Mouse (Mus musculus) heart, embryonic 11.5 days (tissue): Measurements from ENCODE around the gene Asap2. TPM values are rescaled to one million over a fixed set of nuclear protein-coding genes. Genes with fewer than 3 reads are reported as not detected.

ENCODE experiments used
- ATAC-seq: fragments of 200-750 bp; cut with Nextera tagmentation; replicated peaks from 2 replicates; pipeline ENCODE4 v1.8.0; 2017; ENCODE audit warnings: moderate library complexity; ENCODE audit not compliant: insufficient number of reproducible peaks, low FRiP score, low TSS enrichment
- H3K27ac ChIP-seq: fragments of 300-500 bp; sonication (generic); 2 replicates; pipeline ENCODE4 v1.5.1; 2014; ENCODE audit warnings: mild to moderate bottlenecking, low read depth, low read length
- H3K27me3 ChIP-seq: fragments of 300-500 bp; sonication (generic); 2 replicates; pipeline ENCODE4 v1.6.1; 2014; ENCODE audit warnings: mild to moderate bottlenecking, low read length, mixed read lengths; ENCODE audit not compliant: control insufficient read depth, insufficient read depth
- H3K36me3 ChIP-seq: fragments of 300-500 bp; sonication (generic); 2 replicates; pipeline ENCODE4 v1.6.1; 2014; ENCODE audit warnings: mild to moderate bottlenecking, low read length, moderate library complexity, mixed read lengths; ENCODE audit not compliant: control insufficient read depth, insufficient read depth
- H3K4me1 ChIP-seq: fragments of 300-500 bp; sonication (generic); 2 replicates; pipeline ENCODE4 v1.6.1; 2014; ENCODE audit warnings: low read length; ENCODE audit not compliant: control insufficient read depth, insufficient read depth
- H3K4me2 ChIP-seq: fragments of 300-500 bp; sonication (generic); 2 replicates; pipeline ENCODE4 v1.6.1; 2014; ENCODE audit warnings: mild to moderate bottlenecking, moderate library complexity
- H3K4me3 ChIP-seq: fragments of 300-500 bp; sonication (generic); 2 replicates; pipeline ENCODE4 v1.5.1; 2014; ENCODE audit warnings: low read depth, low read length
- H3K9ac ChIP-seq: fragments of 300-500 bp; sonication (generic); 2 replicates; pipeline ENCODE4 v1.6.1; 2014; ENCODE audit warnings: mild to moderate bottlenecking, low read depth, low read length, moderate library complexity
- H3K9me3 ChIP-seq: fragments of 300-500 bp; sonication (generic); replicated peaks from 2 replicates; pipeline ENCODE4 v1.6.1; 2016; ENCODE audit warnings: low read length; ENCODE audit not compliant: control insufficient read depth
- WGBS: fragments of 180-500 bp; shearing (Covaris S2); extraction: QIAGEN DNeasy Blood & Tissue Kit; methylation state at CpG from one replicate; pipeline ENCODE4 v1.1.7; 2014; ENCODE audit not compliant: insufficient replicate concordance; 5-methylcytosine and 5-hydroxymethylcytosine counted together
- polyA plus RNA-seq: library from polyadenylated mRNA; unstranded; fragments of >200 nt; fragmentation: Nextera tagmentation; extraction: Ambion mirVana; gene quantifications from 2 replicates; pipeline ENCODE4 v1.2.1, GENCODE M21; 2014

Gene Asap2
- polyA plus RNA-seq, 1 experiment from 2014 or later, result 8.3 TPM

GRCm38 (mm10) chr12:21166884-21167575 is 176.8 kb downstream of the Asap2 start:
- 21% methylated on average over 6 of the region's 6 CpGs for WGBS
- Histone ChIP-seq H3K27me3 (no peaks in the 10 kb centered on the region), H3K4me3 (no peak overlapping the region), H3K9me3 (no peaks in the 10 kb centered on the region), H3K4me1 (peaks cover 40% of the 10 kb centered on the region), H3K9ac (no peak overlapping the region), H3K27ac (peak overlapping the region; percentile 57; the same call in 1 of the 2 replicates), H3K36me3 (peaks cover 3% of the 10 kb centered on the region; the same call in 1 of the 2 replicates), H3K4me2 (no peak overlapping the region)
- ATAC-seq, result no peak

GRCm38 (mm10) chr12:21167741-21168140 is 177.5 kb downstream of the Asap2 start:
- Histone ChIP-seq H3K4me2 (no peak overlapping the region), H3K27me3 (no peaks in the 10 kb centered on the region), H3K4me1 (peaks cover 41% of the 10 kb centered on the region), H3K36me3 (peaks cover 3% of the 10 kb centered on the region; the same call in 1 of the 2 replicates), H3K27ac (peak overlapping the region; percentile 57), H3K9ac (no peak overlapping the region; the same call in 1 of the 2 replicates), H3K9me3 (no peaks in the 10 kb centered on the region), H3K4me3 (no peak overlapping the region)
- 67% methylated on average over 4 of the region's 4 CpGs for WGBS
- ATAC-seq, result no peak

- Histone ChIP-seq H3K4me3 (no peak overlapping the region), H3K27me3 (no peaks in the 10 kb centered on the region), H3K4me2 (no peak overlapping the region), H3K9ac (no peak overlapping the region), H3K36me3 (peaks cover 3% of the 10 kb centered on the region; the same call in 1 of the 2 replicates), H3K27ac (peak overlapping the region; percentile 57), H3K9me3 (no peaks in the 10 kb centered on the region), H3K4me1 (peaks cover 41% of the 10 kb centered on the region)
- WGBS, result 60% methylated on average over 6 of the region's 6 CpGs
- ATAC-seq, result no peak
Observed at GRCm38 (mm10) chr12:21168149-21168548, 177.9 kb downstream of the Asap2 start.

GRCm38 (mm10) chr12:21171776-21172490 is 181.7 kb downstream of the Asap2 start:
- 77% methylated on average over 11 of the region's 11 CpGs for WGBS

GRCm38 (mm10) chr12:21173847-21174412 is 183.7 kb downstream of the Asap2 start:
- Histone ChIP-seq H3K36me3 (peaks cover 3% of the 10 kb centered on the region; the same call in 1 of the 2 replicates), H3K4me3 (no peak overlapping the region), H3K4me1 (peaks cover 15% of the 10 kb centered on the region), H3K9ac (no peak overlapping the region), H3K4me2 (no peak overlapping the region), H3K9me3 (no peaks in the 10 kb centered on the region), H3K27me3 (no peaks in the 10 kb centered on the region), H3K27ac (no peak overlapping the region)
- ATAC-seq, result no peak
- 82% methylated on average over 7 of the region's 7 CpGs for WGBS

More at GRCm38 (mm10) chr12:21171776-21172490, 181.7 kb downstream of the Asap2 start:
- Histone ChIP-seq H3K9ac (no peak overlapping the region), H3K27me3 (no peaks in the 10 kb centered on the region), H3K9me3 (no peaks in the 10 kb centered on the region), H3K27ac (no peak overlapping the region), H3K4me2 (no peak overlapping the region), H3K4me1 (peaks cover 26% of the 10 kb centered on the region), H3K4me3 (no peak overlapping the region), H3K36me3 (peaks cover 3% of the 10 kb centered on the region; the same call in 1 of the 2 replicates)
- ATAC-seq, result no peak

GRCm38 (mm10) chr12:21176399-21176798 is 186.1 kb downstream of the Asap2 start:
- no peaks in the 10 kb centered on the region for H3K27me3 ChIP-seq
- peaks cover 4% of the 10 kb centered on the region; the same call in 1 of the 2 replicates for H3K4me1 ChIP-seq
- H3K9me3 ChIP-seq, result no peaks in the 10 kb centered on the region
- no peak for ATAC-seq
- no peak overlapping the region for H3K4me3 ChIP-seq
- H3K36me3 ChIP-seq, result no peaks in the 10 kb centered on the region
- H3K9ac ChIP-seq, result no peak overlapping the region
- WGBS, result 85% methylated on average over 5 of the region's 5 CpGs
- H3K4me2 ChIP-seq, result no peak overlapping the region
- H3K27ac ChIP-seq, result no peak overlapping the region

- no peak overlapping the region for H3K4me2 ChIP-seq
- no peaks in the 10 kb centered on the region for H3K9me3 ChIP-seq
- no peak overlapping the region for H3K4me3 ChIP-seq
- H3K4me1 ChIP-seq, result no peaks in the 10 kb centered on the region
- H3K9ac ChIP-seq, result no peak overlapping the region
- no peak for ATAC-seq
- H3K27me3 ChIP-seq, result no peaks in the 10 kb centered on the region
- no peaks in the 10 kb centered on the region for H3K36me3 ChIP-seq
- H3K27ac ChIP-seq, result no peak overlapping the region
Observed at GRCm38 (mm10) chr12:21177123-21177698, 187.0 kb downstream of the Asap2 start.

DNA sequence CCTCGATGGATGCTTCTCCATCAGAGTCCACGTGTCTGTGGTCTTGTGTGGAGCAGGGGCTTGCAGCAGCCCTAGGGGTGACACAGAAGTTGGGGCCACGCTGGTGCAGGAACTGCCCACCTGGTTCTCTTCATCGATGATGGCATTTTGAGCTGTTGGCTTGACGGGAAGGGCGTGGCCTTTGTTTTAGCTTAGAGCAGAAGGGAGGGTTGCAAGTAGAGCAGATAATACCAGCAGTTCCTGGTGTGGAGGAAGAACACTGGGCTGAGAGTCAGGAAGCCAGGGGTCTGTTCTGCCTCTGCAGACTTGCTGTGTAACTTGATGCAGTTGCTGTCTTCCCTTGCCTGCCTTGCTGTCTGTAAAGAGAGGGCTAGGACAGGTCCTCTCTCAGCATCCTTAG is 189.8 kb downstream of the Asap2 start:
- WGBS, result 76% methylated on average over 6 of the region's 6 CpGs
- no peak for ATAC-seq

More for the DNA sequence above, 189.8 kb downstream of the Asap2 start:
- no peaks in the 10 kb centered on the region for H3K27me3 ChIP-seq
- H3K4me3 ChIP-seq, result no peak overlapping the region
- no peak overlapping the region for H3K27ac ChIP-seq
- H3K4me2 ChIP-seq, result no peak overlapping the region
- no peaks in the 10 kb centered on the region for H3K4me1 ChIP-seq
- no peak overlapping the region for H3K9ac ChIP-seq
- H3K36me3 ChIP-seq, result no peaks in the 10 kb centered on the region
- no peaks in the 10 kb centered on the region for H3K9me3 ChIP-seq
